Mouse (Mus musculus): ENCODE data around the gene Ptges3.
"Not testable (repeated sequence)": the region's sequence is repeated elsewhere in the genome, so short reads cannot be mapped to it uniquely, and the experiment has no call there.

Ptges3 gene

GRCm38 (mm10) chr10:128058184-128058583 is 570 bp upstream of the Ptges3 start:
- in situ Hi-C loops (cut with MboI; ENCODE audit: low sequenced_read_pairs): no loop called here

- in situ Hi-C loops (cut with MboI; ENCODE audit: low sequenced_read_pairs): no loop called here
Observed at GRCm38 (mm10) chr10:128059207-128059981, 640 bp downstream of the Ptges3 start.

DNA sequence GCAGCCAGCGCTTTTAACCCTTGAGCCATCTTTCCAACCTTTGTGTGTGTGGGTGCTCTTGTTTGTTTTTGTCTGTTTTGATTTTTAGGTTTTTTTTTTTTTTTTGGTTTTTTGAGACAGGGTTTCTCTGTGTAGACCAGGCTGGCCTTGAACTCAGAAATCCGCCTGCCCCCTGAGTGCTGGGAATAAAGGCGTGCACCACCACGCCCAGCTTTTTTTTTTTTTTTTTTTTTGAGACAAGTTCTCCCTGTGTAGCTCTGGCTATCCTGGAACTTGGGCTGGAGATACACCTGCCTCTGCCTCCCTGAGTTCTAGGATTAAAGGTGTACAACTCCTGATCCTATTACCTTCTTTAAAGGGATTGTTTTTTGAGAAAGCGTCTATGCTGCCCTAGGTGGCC is 2.4 kb downstream of the Ptges3 start:
- in situ Hi-C loops (cut with MboI; ENCODE audit: low sequenced_read_pairs): no loop called here

DNA sequence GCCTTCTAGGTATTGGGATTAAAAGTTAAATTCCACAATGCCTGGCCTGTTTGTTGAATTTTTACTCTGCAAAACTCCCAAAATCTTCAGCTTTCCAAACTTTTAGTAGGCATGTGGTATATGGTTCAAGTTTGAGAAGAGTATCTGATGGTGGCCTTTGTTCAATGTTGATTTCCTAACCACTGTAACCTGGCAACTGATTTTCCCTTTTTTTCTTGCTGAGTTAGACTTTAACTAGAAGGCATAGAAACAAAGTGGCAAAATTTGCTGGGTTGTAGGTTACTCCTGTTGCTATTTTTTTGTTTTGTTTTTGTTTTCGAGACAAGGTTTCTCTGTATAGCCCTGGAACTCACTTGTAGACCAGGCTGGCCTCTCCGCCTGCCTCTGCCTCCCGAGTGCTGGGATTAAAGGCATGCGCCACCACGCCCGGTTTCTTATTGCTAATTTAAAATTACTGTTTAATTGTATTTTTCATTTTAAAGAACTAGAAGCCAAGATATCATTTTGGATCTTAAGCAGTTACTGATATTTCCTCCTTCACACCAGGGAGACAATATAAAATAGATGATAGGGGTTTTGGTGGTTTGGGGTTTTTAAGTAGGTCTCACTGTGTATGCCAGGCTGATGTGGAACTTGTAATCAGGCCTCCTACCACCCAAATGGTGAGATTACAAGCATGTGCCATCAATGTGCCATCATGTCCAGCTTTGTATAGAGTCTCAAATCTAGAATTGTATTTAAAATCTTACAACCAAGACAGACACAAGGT is 3.7 kb downstream of the Ptges3 start:
- in situ Hi-C loops (cut with MboI; ENCODE audit: low sequenced_read_pairs): no loop called here

GRCm38 (mm10) chr10:128066072-128066471 is 7.3 kb downstream of the Ptges3 start:
- in situ Hi-C loops (cut with MboI; ENCODE audit: low sequenced_read_pairs): no loop called here

GRCm38 (mm10) chr10:128069201-128069600 is 10.4 kb downstream of the Ptges3 start:
- in situ Hi-C loops (cut with MboI; ENCODE audit: low sequenced_read_pairs): no loop called here

GRCm38 (mm10) chr10:128070432-128070831 is 11.7 kb downstream of the Ptges3 start:
- in situ Hi-C loops (cut with MboI; ENCODE audit: low sequenced_read_pairs): not testable (repeated sequence)

- in situ Hi-C loops (cut with MboI; ENCODE audit: low sequenced_read_pairs): not testable (repeated sequence)
Observed at GRCm38 (mm10) chr10:128078269-128078668, 19.5 kb downstream of the Ptges3 start.

DNA sequence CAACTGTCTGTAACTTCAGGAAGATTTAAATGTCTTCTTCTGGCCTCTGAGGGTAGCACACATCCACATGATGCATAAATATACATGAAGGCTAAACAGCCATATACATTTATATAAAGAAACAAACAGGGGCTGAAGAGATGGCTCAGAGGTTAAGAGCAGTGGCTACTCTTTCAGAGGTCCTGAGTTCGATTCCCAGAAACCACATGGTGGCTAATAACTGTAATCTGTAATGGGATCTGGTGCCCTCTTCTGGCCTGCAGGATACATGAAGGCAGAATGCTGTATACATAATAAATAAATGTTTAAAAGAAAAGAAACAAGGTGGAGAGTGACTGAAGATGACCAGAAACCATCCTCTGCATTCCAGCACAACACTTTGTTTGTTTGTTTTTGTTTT is 21.7 kb downstream of the Ptges3 start:
- in situ Hi-C loops (cut with MboI; ENCODE audit: low sequenced_read_pairs): no loop called here

DNA sequence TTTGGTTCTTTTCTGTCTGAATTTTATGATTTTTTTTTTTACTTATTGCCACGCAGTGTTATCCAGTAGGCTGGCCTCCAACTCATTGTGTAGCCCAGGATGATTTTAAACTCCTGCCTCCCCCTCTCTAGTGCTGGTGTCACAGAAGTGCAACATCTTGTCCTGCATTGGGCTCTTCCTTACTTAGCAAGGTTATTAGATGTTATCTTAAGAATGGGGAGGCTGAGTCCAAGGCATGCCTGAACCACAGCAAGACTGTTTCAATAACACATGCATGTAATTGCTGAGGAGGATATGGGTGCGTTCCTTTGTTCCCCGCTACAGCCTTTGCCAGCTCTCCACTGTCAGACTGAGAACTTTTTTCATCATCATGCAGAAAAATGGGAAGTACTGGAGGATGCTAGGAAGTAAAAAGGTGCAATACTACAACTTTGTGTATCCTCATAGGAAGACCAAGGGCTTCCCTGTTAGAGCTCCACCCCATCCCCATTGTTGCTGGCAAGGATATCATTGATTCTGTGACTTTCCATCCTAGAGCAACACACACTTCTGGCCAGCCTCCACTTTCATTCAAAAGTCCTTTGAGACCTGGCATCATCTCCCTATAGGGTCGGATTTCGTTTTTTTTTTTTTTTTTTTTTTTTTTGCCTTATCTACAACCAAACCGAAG is 23.2 kb downstream of the Ptges3 start:
- in situ Hi-C loops (cut with MboI; ENCODE audit: low sequenced_read_pairs): no loop called here

- in situ Hi-C loops (cut with MboI; ENCODE audit: low sequenced_read_pairs): no loop called here
Observed at GRCm38 (mm10) chr10:128082477-128082808, 23.7 kb downstream of the Ptges3 start.

GRCm38 (mm10) chr10:128082880-128083421 is 24.2 kb downstream of the Ptges3 start, which contains the start of gene Atp5b:
TSS of gene Atp5b (plus strand) at chr10:128083273.
- in situ Hi-C loops (cut with MboI; ENCODE audit: low sequenced_read_pairs): no loop called here

GRCm38 (mm10) chr10:128083688-128084087 is 24.9 kb downstream of the Ptges3 start:
- in situ Hi-C loops (cut with MboI; ENCODE audit: low sequenced_read_pairs): no loop called here

DNA sequence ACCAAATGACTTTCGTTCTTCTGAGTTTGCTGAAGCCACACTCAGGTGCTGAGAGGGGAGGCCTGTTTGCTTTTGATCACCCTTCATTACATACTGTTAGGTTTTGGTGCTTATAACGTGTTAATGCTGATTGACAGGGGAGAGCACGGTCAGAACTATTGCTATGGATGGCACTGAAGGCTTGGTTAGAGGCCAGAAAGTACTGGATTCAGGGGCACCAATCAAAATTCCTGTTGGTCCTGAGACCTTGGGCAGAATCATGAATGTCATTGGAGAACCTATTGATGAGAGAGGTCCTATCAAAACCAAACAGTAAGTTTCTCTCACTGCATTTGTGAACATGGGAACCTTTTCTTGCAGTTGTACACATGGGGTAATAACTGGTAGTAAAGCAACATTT is 25.4 kb downstream of the Ptges3 start:
- in situ Hi-C loops (cut with MboI; ENCODE audit: low sequenced_read_pairs): no loop called here

DNA sequence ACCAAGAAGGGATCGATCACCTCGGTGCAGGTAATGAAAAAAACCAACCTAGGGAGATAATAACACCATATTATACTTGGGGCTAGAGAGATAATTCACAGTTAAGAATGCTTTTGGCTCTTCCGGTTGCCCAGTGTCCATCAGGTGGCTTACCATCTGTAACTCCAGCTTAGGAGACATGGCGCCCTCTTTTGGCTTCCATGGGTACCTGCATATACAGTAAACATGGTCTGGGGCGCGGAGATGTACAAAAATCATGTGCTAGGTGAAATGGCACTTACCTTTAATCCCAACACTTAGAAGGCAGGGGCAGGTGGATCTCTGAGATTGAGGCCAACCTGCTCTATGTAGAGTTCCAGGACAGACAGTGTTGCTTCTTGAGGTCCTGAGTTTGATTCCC is 27.6 kb downstream of the Ptges3 start:
- in situ Hi-C loops (cut with MboI; ENCODE audit: low sequenced_read_pairs): no loop called here

- in situ Hi-C loops (cut with MboI; ENCODE audit: low sequenced_read_pairs): not testable (repeated sequence)
Observed at GRCm38 (mm10) chr10:128087216-128087615, 28.5 kb downstream of the Ptges3 start.

DNA sequence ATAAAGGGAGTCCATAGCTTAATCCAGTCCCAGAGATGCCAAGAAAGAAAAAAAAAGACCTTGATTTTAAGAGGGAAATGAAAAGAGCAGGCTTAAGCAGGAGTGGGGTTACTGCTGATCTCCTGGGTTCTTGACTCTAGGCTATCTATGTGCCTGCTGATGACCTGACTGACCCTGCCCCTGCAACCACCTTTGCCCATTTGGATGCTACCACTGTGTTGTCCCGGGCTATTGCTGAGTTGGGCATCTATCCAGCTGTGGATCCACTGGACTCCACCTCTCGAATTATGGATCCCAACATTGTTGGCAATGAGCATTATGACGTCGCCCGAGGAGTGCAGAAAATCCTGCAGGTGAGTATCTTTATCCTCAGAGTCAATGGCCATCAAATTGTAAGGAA is 29.4 kb downstream of the Ptges3 start:
- in situ Hi-C loops (cut with MboI; ENCODE audit: low sequenced_read_pairs): no loop called here

DNA sequence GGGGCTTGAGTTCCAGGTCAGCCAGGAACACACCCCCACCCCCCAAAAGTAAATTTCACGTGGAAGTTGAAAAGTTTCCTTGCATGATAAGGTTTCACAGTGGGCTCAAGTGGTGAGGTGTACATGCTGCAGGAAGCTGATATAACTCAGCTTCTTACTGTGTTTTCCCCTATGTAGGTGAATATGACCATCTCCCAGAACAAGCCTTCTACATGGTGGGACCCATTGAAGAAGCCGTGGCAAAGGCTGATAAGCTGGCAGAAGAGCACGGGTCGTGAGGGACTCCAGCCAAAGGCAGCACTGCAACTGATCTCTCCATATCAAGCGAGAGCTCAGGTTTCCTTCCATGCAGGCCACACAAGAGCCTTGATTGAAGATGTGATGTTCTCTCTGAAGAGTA is 31.1 kb downstream of the Ptges3 start:
- in situ Hi-C loops (cut with MboI; ENCODE audit: low sequenced_read_pairs): no loop called here

- in situ Hi-C loops (cut with MboI; ENCODE audit: low sequenced_read_pairs): no loop called here
Observed at GRCm38 (mm10) chr10:128090651-128091563, 32.2 kb downstream of the Ptges3 start.

All from CH12F3 (cell line).